Mouse (Mus musculus) layer of hippocampus, adult 2 months (tissue): ENCODE results near the gene Olfr1107. TPM values are rescaled to one million over a fixed set of nuclear protein-coding genes. Genes with fewer than 3 reads are reported as not detected.

Experiments
- DNase-seq, 2 experiments: peaks; one replicate each; pipeline ENCODE4 v3.0.0; 2022; ENCODE audit warnings: low spot score in 2 of 2
- H3K27ac ChIP-seq: fragments of 200-600 bp; 2 replicates; pipeline ENCODE4 v1.8.1; 2022
- H3K4me3 ChIP-seq: fragments of 200-600 bp; 2 replicates; pipeline ENCODE4 v1.8.1; 2022; ENCODE audit warnings: mild to moderate bottlenecking
- CTCF ChIP-seq: fragments of 200-600 bp; conservative IDR thresholded peaks from 2 replicates; pipeline ENCODE4 v1.8.1; 2022; ENCODE audit warnings: antibody characterized with exemption, mild to moderate bottlenecking, moderate library complexity
- long read RNA-seq, 2 experiments: library from polyadenylated mRNA; stranded (forward); transcript quantifications; one replicate each; pipeline ENCODE4 v2.0.0; 2021; ENCODE audit warnings: borderline mapping rate in 2 of 2
- total RNA-seq, 2 experiments: library from RNA; stranded (reverse); gene quantifications; 2 replicates each; pipeline ENCODE4 v1.2.3; 2021

The Olfr1107 gene
- not detected for total RNA-seq
- long read RNA-seq, experiment 1, result 0 reads
- long read RNA-seq, experiment 2, result 0 reads

- TF ChIP-seq CTCF, result no peak
- Histone ChIP-seq H3K4me3 (no peak within 1 kb of the TSS), H3K27ac (no peak within 1 kb of the TSS)
Measured at GRCm38 (mm10) chr2:87075717-87076116, at the start of gene Olfr1107. Gene Olfr1107 (minus strand): TSS chr2:87075817.

GRCm38 (mm10) chr2:87114467-87114866 is 38.9 kb upstream of the Olfr1107 start, which contains the start of gene Olfr259:
Gene Olfr259 (minus strand): TSS chr2:87114567.
- no peak for DNase-seq
- no peak within 1 kb of the TSS for H3K4me3 ChIP-seq
- TF ChIP-seq CTCF, result no peak
- no peak within 1 kb of the TSS for H3K27ac ChIP-seq

More at GRCm38 (mm10) chr2:87075717-87076116, at the start of gene Olfr1107:
- no peak for DNase-seq

GRCm38 (mm10) chr2:87095908-87096307 is 20.3 kb upstream of the Olfr1107 start, which contains the start of gene Olfr1109:
Gene Olfr1109 (minus strand): TSS chr2:87096008.
- no peak within 1 kb of the TSS for H3K4me3 ChIP-seq
- no peak for TF ChIP-seq CTCF
- DNase-seq, result no peak
- no peak within 1 kb of the TSS for H3K27ac ChIP-seq

GRCm38 (mm10) chr2:87052173-87052572 is 23.4 kb downstream of the Olfr1107 start, which contains the start of gene Olfr1106:
Gene Olfr1106 (minus strand): TSS chr2:87052273.
- Histone ChIP-seq H3K27ac (no peak within 1 kb of the TSS), H3K4me3 (no peak within 1 kb of the TSS)
- no peak for TF ChIP-seq CTCF
- no peak for DNase-seq

DNA sequence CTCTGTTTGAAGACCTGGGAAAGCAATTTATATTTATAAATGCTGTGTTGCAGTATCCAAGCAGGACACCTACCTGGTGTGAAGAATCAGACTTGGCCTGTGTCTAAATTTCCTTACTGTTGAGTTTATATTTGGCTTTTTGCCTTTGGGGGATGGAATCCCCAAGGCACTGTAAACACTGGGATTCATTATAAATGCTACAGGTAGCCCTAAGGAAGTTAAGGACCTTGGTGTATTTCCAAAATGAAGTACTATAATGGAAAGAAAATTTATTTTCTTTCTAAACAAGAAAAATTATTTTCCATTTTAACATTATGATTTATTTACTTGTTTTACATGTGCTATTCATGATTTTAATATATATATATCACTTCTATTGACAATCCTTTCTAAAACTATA is 39.2 kb downstream of the Olfr1107 start, which contains the start of gene Olfr1105:
Gene Olfr1105, minus strand, starts transcription at position 101 of the 400 bp plus-strand sequence.
- no peak for DNase-seq
- Histone ChIP-seq H3K27ac (no peak within 1 kb of the TSS), H3K4me3 (no peak within 1 kb of the TSS)
- no peak for TF ChIP-seq CTCF

GRCm38 (mm10) chr2:87026980-87027379 is 48.6 kb downstream of the Olfr1107 start, which contains the start of gene Olfr1104:
Gene Olfr1104 (minus strand): TSS chr2:87027080.
- no peak within 1 kb of the TSS for H3K27ac ChIP-seq
- no peak for TF ChIP-seq CTCF

More at GRCm38 (mm10) chr2:87026980-87027379, 48.6 kb downstream of the Olfr1107 start, which contains the start of gene Olfr1104:
- no peak within 1 kb of the TSS for H3K4me3 ChIP-seq
- no peak for DNase-seq

Other genes starting within 250 kb of the Olfr1107 start
- gene Olfr1095, start 224.1 kb downstream of the Olfr1107 start, total RNA-seq, result not detected
- gene Gm13723, start 201.0 kb downstream of the Olfr1107 start, total RNA-seq, result not detected
- gene Olfr1097, start 183.6 kb downstream of the Olfr1107 start, total RNA-seq, result not detected
- not detected for gene Olfr1098, start 151.3 kb downstream of the Olfr1107 start, total RNA-seq
- not detected for gene Olfr1099, start 115.1 kb downstream of the Olfr1107 start, total RNA-seq
- not detected for gene Olfr1100, start 95.9 kb downstream of the Olfr1107 start, total RNA-seq
- gene Olfr1101, start 84.6 kb downstream of the Olfr1107 start, total RNA-seq, result not detected
- gene Olfr1102, start 77.4 kb downstream of the Olfr1107 start, total RNA-seq, result not detected
- gene Olfr1104, start 48.7 kb downstream of the Olfr1107 start, total RNA-seq, result not detected
- gene Olfr1105, start 39.3 kb downstream of the Olfr1107 start, total RNA-seq, result not detected
- not detected for gene Olfr1106, start 23.5 kb downstream of the Olfr1107 start, total RNA-seq
- gene Olfr1109, start 20.2 kb upstream of the Olfr1107 start, total RNA-seq, result not detected
- not detected for gene Olfr259, start 38.8 kb upstream of the Olfr1107 start, total RNA-seq
- not detected for gene Olfr1110, start 64.5 kb upstream of the Olfr1107 start, total RNA-seq
- not detected for gene Olfr1111, start 76.8 kb upstream of the Olfr1107 start, total RNA-seq
- gene Olfr1112, start 112.0 kb upstream of the Olfr1107 start, total RNA-seq, result not detected
- gene Olfr1113, start 133.2 kb upstream of the Olfr1107 start, total RNA-seq, result not detected
- gene Olfr1115, start 172.2 kb upstream of the Olfr1107 start, total RNA-seq, result not detected
- not detected for gene Olfr1116, start 191.7 kb upstream of the Olfr1107 start, total RNA-seq
- not detected for gene Olfr1118, start 231.8 kb upstream of the Olfr1107 start, total RNA-seq